9 mouse cellular contexts compared by ENCODE assay signal in genomic region chr9:40375518-40375917, GRCm38 (mm10).
DNase-seq lines count a peak whose midpoint lies in the region; ATAC-seq and TF ChIP-seq lines count a peak whose summit lies in the region.
"Had no signal": no experiment of that assay in that cellular context is flagged by ENCODE, and none has a peak within 500 bp of the region (broad histone marks: within the 10 kb centered on the region; RNA-seq: fewer than 3 reads in every experiment).

No protein-coding gene starts in this region.

- 52% methylated on average over 6 of the region's 6 CpGs for WGBS in embryonic facial prominence, embryonic 10.5 days
- 49% methylated on average over 6 of the region's 6 CpGs for WGBS in forebrain, postnatal 0 days
- WGBS in midbrain, embryonic 12.5 days, result 54% methylated on average over 6 of the region's 6 CpGs

- peak overlapping the region; percentile 53 for H3K9ac ChIP-seq in forebrain, postnatal 0 days
- H3K9ac ChIP-seq in midbrain, embryonic 12.5 days (replicated peaks), result no peak overlapping the region
- H3K9ac ChIP-seq: liver, postnatal 0 days had no signal

- peak; percentile 43 to 59 for DNase-seq in cerebellum, postnatal 25 days
- no peak for DNase-seq in cerebellum, adult 11 months
- no peak for DNase-seq in embryonic facial prominence, embryonic 10.5 days (ENCODE audit: low spot score)
- no peak for DNase-seq in forebrain, postnatal 0 days
- no peak for DNase-seq in ovary, postnatal 14 days (ENCODE audit: low spot score)
- no peak for DNase-seq in spleen, postnatal 14 days (ENCODE audit: low spot score in 2 of 2)
- no peak for DNase-seq in adrenal gland, postnatal 4 days (ENCODE audit: low spot score in 2 of 2)

- H3K4me2 ChIP-seq in forebrain, postnatal 0 days (ENCODE audit: low read depth), result peak overlapping the region; percentile 63
- H3K4me2 ChIP-seq in midbrain, embryonic 12.5 days (replicated peaks), result peak overlapping the region; percentile 53

- TF ChIP-seq CTCF in forebrain, postnatal 0 days (IDR thresholded peaks at IDR 0.05; ENCODE audit: low read depth), result no peak

- H3K4me1 ChIP-seq in embryonic facial prominence, embryonic 10.5 days, result peaks cover 34% of the 10 kb centered on the region
- H3K4me1 ChIP-seq in forebrain, postnatal 0 days (ENCODE audit: insufficient read depth), result peaks cover 28% of the 10 kb centered on the region
- H3K4me1 ChIP-seq in midbrain, embryonic 12.5 days, result peaks cover 25% of the 10 kb centered on the region

- peak overlapping the region; percentile 66; the same call in 1 of the 2 replicates for H3K27ac ChIP-seq in embryonic facial prominence, embryonic 10.5 days (replicated peaks)
- no peak overlapping the region for H3K27ac ChIP-seq in forebrain, postnatal 0 days (ENCODE audit: low read depth, low read length)
- H3K27ac ChIP-seq in midbrain, embryonic 12.5 days (replicated peaks), result no peak overlapping the region

- H3K9me3 ChIP-seq in embryonic facial prominence, embryonic 10.5 days, result no peaks in the 10 kb centered on the region
- H3K9me3 ChIP-seq in forebrain, postnatal 0 days (ENCODE audit: low read length), result no peaks in the 10 kb centered on the region
- no peaks in the 10 kb centered on the region for H3K9me3 ChIP-seq in midbrain, embryonic 12.5 days

- H3K4me3 ChIP-seq in embryonic facial prominence, embryonic 10.5 days, result no peak overlapping the region
- H3K4me3 ChIP-seq in forebrain, postnatal 0 days (ENCODE audit: low read depth, low read length), result peak overlapping the region; percentile 39
- H3K4me3 ChIP-seq in midbrain, embryonic 12.5 days, result 0 out of 2 replicates have a peak overlapping the region, but pooled peaks have one; percentile 38

- peaks cover 12% of the 10 kb centered on the region; the same call in 1 of the 2 replicates for H3K27me3 ChIP-seq in embryonic facial prominence, embryonic 10.5 days (replicated peaks; ENCODE audit: low read depth, poor library complexity, severe bottlenecking)
- no peaks in the 10 kb centered on the region for H3K27me3 ChIP-seq in forebrain, postnatal 0 days (ENCODE audit: insufficient read depth, low read length)
- H3K27me3 ChIP-seq in midbrain, embryonic 12.5 days, result peaks cover 3% of the 10 kb centered on the region; the same call in 1 of the 2 replicates

- 0 out of 2 replicates have a peak, but pooled peaks have one; percentile 1 for ATAC-seq in forebrain, postnatal 0 days
- ATAC-seq in midbrain, embryonic 12.5 days (ENCODE audit: low FRiP score, low read depth), result peak; percentile 14; the same call in 1 of the 2 replicates

- H3K36me3 ChIP-seq in embryonic facial prominence, embryonic 10.5 days (replicated peaks), result no peaks in the 10 kb centered on the region
- H3K36me3 ChIP-seq in forebrain, postnatal 0 days (ENCODE audit: insufficient read depth), result no peaks in the 10 kb centered on the region
- H3K36me3 ChIP-seq in midbrain, embryonic 12.5 days, result no peaks in the 10 kb centered on the region

Comparison
In these comparisons a context has a peak if more than half of its experiments do, and no peak if none do; other contexts are left out.
1. DNase-seq: peak in cerebellum, postnatal 25 days (2 of 2); none in cerebellum, adult 11 months (single experiment), embryonic facial prominence, embryonic 10.5 days (single experiment), forebrain, postnatal 0 days (single experiment), ovary, postnatal 14 days (single experiment), spleen, postnatal 14 days (0 of 2) and adrenal gland, postnatal 4 days (0 of 2).